Mouse (Mus musculus) retina, postnatal 1 day (tissue): ENCODE measurements around the gene Emilin3.
A peak's percentile ranks its signal among the peaks of the same experiment; 100 is the strongest.

Experiments used
- DNase-seq: peaks from one replicate; pipeline ENCODE4 v3.0.0-alpha.2; 2012

The Emilin3 gene

GRCm38 (mm10) chr2:160871310-160871709, 40.8 kb downstream of the Emilin3 start:
- no peak for DNase-seq

- no peak for DNase-seq
Measured at GRCm38 (mm10) chr2:160869446-160869845, 42.7 kb downstream of the Emilin3 start.

GRCm38 (mm10) chr2:160865266-160865665, 46.9 kb downstream of the Emilin3 start:
- peak; percentile 74 for DNase-seq

GRCm38 (mm10) chr2:160864112-160864511, 48.0 kb downstream of the Emilin3 start:
- no peak for DNase-seq

- DNase-seq = no peak
Measured at GRCm38 (mm10) chr2:160860363-160860762, 51.8 kb downstream of the Emilin3 start.
